8 mouse cellular contexts compared by ENCODE assay signal in genomic region chr11:77625061-77625855, GRCm38 (mm10). TPM values are rescaled to one million over a fixed set of nuclear protein-coding genes. Genes with fewer than 3 reads are reported as not detected.
DNase-seq lines count a peak whose midpoint lies in the region; ATAC-seq and TF ChIP-seq lines count a peak whose summit lies in the region.

No protein-coding gene starts in this region.

- H3K27ac ChIP-seq in hindbrain, postnatal 0 days: peak overlapping the region; percentile 89
- H3K27ac ChIP-seq in limb, embryonic 13.5 days: no peak overlapping the region
- peak overlapping the region; percentile 83 for H3K27ac ChIP-seq in midbrain, embryonic 13.5 days
- H3K27ac ChIP-seq in thymus, adult 2 months (ENCODE audit: control insufficient read depth, insufficient read depth, low read length): no peak overlapping the region

- H3K27me3 ChIP-seq in hindbrain, postnatal 0 days (ENCODE audit: insufficient read depth, low read length): no peaks in the 10 kb centered on the region
- H3K27me3 ChIP-seq in limb, embryonic 13.5 days: peaks cover 17% of the 10 kb centered on the region
- H3K27me3 ChIP-seq in midbrain, embryonic 13.5 days: no peaks in the 10 kb centered on the region
- H3K27me3 ChIP-seq in thymus, adult 2 months (ENCODE audit: control insufficient read depth, insufficient read depth, low read length): no peaks in the 10 kb centered on the region

- 2% methylated on average over 11 of the region's 11 CpGs for WGBS in hindbrain, postnatal 0 days
- WGBS in limb, embryonic 13.5 days: 14% methylated on average over 11 of the region's 11 CpGs
- 2% methylated on average over 11 of the region's 11 CpGs for WGBS in midbrain, embryonic 13.5 days
- WGBS in thymus, adult 2 months: 21% methylated on average over 11 of the region's 11 CpGs

- H3K4me1 ChIP-seq in hindbrain, postnatal 0 days (ENCODE audit: insufficient read depth, low read length): 0 out of 2 replicates have a peak, but pooled peaks cover 9% of the 10 kb centered on the region
- H3K4me1 ChIP-seq in limb, embryonic 13.5 days: peaks cover 19% of the 10 kb centered on the region
- H3K4me1 ChIP-seq in midbrain, embryonic 13.5 days (replicated peaks): peaks cover 34% of the 10 kb centered on the region
- peaks cover 18% of the 10 kb centered on the region for H3K4me1 ChIP-seq in thymus, adult 2 months (replicated peaks; ENCODE audit: control insufficient read depth, insufficient read depth, low read length)

- no peak for TF ChIP-seq POLR2A in thymus, adult 2 months (IDR thresholded peaks at IDR 0.05; ENCODE audit: control insufficient read depth, extremely low read depth, insufficient read depth, low read length, poor library complexity)

- no peaks in the 10 kb centered on the region for H3K36me3 ChIP-seq in hindbrain, postnatal 0 days (ENCODE audit: insufficient read depth, low read length)
- no peaks in the 10 kb centered on the region for H3K36me3 ChIP-seq in limb, embryonic 13.5 days
- H3K36me3 ChIP-seq in midbrain, embryonic 13.5 days: no peaks in the 10 kb centered on the region
- no peaks in the 10 kb centered on the region for H3K36me3 ChIP-seq in thymus, adult 2 months (ENCODE audit: control insufficient read depth, insufficient read depth, low read length)

- peak overlapping the region; percentile 52 for H3K9ac ChIP-seq in hindbrain, postnatal 0 days (replicated peaks; ENCODE audit: low read length)
- peak overlapping the region; percentile 55 for H3K9ac ChIP-seq in limb, embryonic 13.5 days
- H3K9ac ChIP-seq in midbrain, embryonic 13.5 days (replicated peaks): peak overlapping the region; percentile 59

- H3K9me3 ChIP-seq in hindbrain, postnatal 0 days (ENCODE audit: low read length): no peaks in the 10 kb centered on the region
- H3K9me3 ChIP-seq in limb, embryonic 13.5 days: no peaks in the 10 kb centered on the region
- no peaks in the 10 kb centered on the region for H3K9me3 ChIP-seq in midbrain, embryonic 13.5 days

- DNase-seq in adrenal gland, adult 2 months: peak; percentile 31
- DNase-seq in adrenal gland, adult 8-10 months: no peak
- DNase-seq in cerebellum, adult 18-20 months: peak; percentile 67 to 71
- DNase-seq in hindbrain, postnatal 0 days (ENCODE audit: low spot score): peak; percentile 84
- DNase-seq in thymus, adult 2 months: peak; percentile 40

- TF ChIP-seq CTCF in hindbrain, postnatal 0 days (IDR thresholded peaks at IDR 0.05; ENCODE audit: low read depth): no peak
- no peak for TF ChIP-seq CTCF in thymus, adult 2 months (IDR thresholded peaks at IDR 0.05; ENCODE audit: borderline replicate concordance, control insufficient read depth, extremely low read depth, insufficient read depth, low read length, poor library complexity)

- peak overlapping the region; percentile 82 for H3K4me2 ChIP-seq in hindbrain, postnatal 0 days (ENCODE audit: low read depth, low read length)
- H3K4me2 ChIP-seq in limb, embryonic 13.5 days (replicated peaks): peak overlapping the region; percentile 78
- H3K4me2 ChIP-seq in midbrain, embryonic 13.5 days (replicated peaks): peak overlapping the region; percentile 85

- peak; percentile 54 for ATAC-seq in frontal cortex, adult (ENCODE audit: low TSS enrichment)
- ATAC-seq in hindbrain, postnatal 0 days: peak; percentile 69
- no peak; the same call in 1 of the 2 replicates for ATAC-seq in limb, embryonic 13.5 days (ENCODE audit: low FRiP score, low read depth)
- peak; percentile 81 for ATAC-seq in midbrain, embryonic 13.5 days

- peak overlapping the region; percentile 40 for H3K4me3 ChIP-seq in hindbrain, postnatal 0 days (ENCODE audit: low read length)
- peak overlapping the region; percentile 38 for H3K4me3 ChIP-seq in limb, embryonic 13.5 days
- H3K4me3 ChIP-seq in midbrain, embryonic 13.5 days (replicated peaks): peak overlapping the region; percentile 39
- no peak overlapping the region for H3K4me3 ChIP-seq in thymus, adult 2 months (ENCODE audit: control insufficient read depth, insufficient read depth, low read length)

RNA-seq across cellular contexts. Expression of gene Taok1, which starts 17.6 kb away (rescaled TPM):
- 10 to 100 TPM; 45.9 to 51.0 TPM for total RNA-seq in adrenal gland, adult 2 months (2021)
- polyA plus RNA-seq in adrenal gland, adult 2 months (2012; rRNA removed): 2.2 and 2.8 TPM in 2 replicates
- total RNA-seq in adrenal gland, adult 8-10 months (2022): 10 to 100 TPM; 47.5 to 69.2 (median 61.7) TPM
- 50.6 and 56.7 TPM in 2 replicates for total RNA-seq in hindbrain, postnatal 0 days (2014; rRNA removed)
- 27.1 and 28.2 TPM in 2 replicates for polyA plus RNA-seq in hindbrain, postnatal 0 days (2015; fragmentation: Nextera tagmentation; extraction: Ambion mirVana)
- polyA plus RNA-seq in limb, embryonic 13.5 days (2015; fragmentation: Nextera tagmentation; extraction: Ambion mirVana): 14.5 and 14.6 TPM in 2 replicates
- 23.9 and 27.1 TPM in 2 replicates for polyA plus RNA-seq in midbrain, embryonic 13.5 days (2015; fragmentation: Nextera tagmentation; extraction: Ambion mirVana)
- 7.3 and 7.5 TPM in 2 replicates for polyA plus RNA-seq in thymus, adult 2 months (2012; rRNA removed)

Comparison
In these comparisons a context has a peak if more than half of its experiments do, and no peak if none do; other contexts are left out.
1. H3K27ac ChIP-seq: peak in hindbrain, postnatal 0 days (single experiment) and midbrain, embryonic 13.5 days (single experiment); none in limb, embryonic 13.5 days (single experiment) and thymus, adult 2 months (single experiment).
2. Peak in every context shown above with its lines, with median percentiles within 50 percentile points of each other: H3K4me2 ChIP-seq and H3K9ac ChIP-seq.